Mouse (Mus musculus) frontal cortex, adult 2 months (tissue): ENCODE results near the gene Nrp1. TPM values are rescaled to one million over a fixed set of nuclear protein-coding genes. Genes with fewer than 3 reads are reported as not detected.

Source experiments
- DNase-seq, 2 experiments: peaks; one replicate each; pipeline ENCODE4 v3.0.0; 2022; ENCODE audit warnings: low spot score in 1 of 2; ENCODE audit errors: extremely low spot score in 1 of 2
- polyA plus RNA-seq: library from polyadenylated mRNA; depleted of rRNA; stranded (reverse); fragments of >200 nt; gene quantifications from 2 replicates; pipeline ENCODE4 v1.2.3, GENCODE M21; 2012

The Nrp1 gene
- polyA plus RNA-seq, 1 experiment = 15.3 TPM

DNA sequence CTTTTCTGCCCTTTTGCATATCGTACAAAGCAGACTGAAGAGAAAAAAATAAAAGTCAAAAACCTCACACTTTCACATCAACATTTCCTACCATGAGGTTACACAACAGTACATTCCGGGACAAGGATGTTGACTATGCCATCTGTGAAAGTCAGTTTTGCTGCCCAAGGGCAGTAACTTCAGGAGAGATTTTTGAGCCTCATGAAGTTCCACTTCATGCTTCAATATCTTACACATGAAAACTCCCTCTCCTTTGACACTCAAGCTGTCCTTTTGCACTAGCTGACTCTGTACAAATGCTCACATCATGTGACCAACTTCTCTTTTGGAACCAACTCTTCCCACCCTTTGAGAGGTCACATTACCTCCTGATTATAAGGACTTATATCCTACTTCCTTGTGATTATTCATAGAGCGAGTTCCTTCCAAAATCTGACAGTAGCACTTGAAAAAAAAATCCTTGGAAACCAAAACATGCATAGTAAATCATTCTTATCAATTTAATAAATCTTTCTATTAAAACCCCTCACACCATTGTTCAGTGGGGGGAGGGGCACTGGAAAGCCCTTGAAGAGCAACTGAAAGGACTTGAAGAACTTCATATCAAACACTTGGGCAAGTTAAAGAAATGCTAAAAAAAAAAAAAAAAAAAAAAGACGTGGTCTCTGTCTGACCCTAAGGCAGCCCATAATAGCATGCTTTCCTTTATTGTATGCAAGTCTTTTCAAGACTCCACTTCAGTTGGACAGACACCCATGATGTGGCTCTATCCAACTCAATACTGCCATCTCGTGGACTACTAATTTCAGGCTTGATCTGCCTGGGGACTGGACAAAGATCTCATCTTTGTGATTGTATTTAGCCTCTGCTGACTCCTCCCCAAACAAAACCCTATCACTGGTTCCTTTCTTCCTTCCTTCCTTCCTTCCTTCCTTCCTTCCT is 133.0 kb downstream of the Nrp1 start:
- DNase-seq = peak; percentile 54 to 93

GRCm38 (mm10) chr8:128493801-128494200 is 135.4 kb downstream of the Nrp1 start:
- no peak for DNase-seq

DNA sequence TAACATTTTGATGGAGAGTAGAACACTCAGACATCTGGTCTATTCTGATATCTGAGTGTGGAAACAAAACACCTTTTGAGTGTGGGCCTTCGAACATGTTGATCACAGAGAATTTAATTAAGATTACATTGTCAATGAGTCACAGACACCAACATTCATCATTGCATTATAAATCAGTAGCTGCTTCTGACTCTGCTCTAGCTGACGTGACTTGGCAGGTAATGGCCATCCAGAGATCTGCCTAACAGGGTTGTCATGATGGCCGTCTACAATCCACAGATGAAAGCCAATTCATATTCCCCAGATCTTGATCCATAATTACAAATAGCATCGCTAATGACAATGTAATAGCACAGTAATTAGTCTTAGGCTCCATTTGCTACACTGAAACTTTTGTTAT is 140.4 kb downstream of the Nrp1 start:
- DNase-seq = no peak

DNA sequence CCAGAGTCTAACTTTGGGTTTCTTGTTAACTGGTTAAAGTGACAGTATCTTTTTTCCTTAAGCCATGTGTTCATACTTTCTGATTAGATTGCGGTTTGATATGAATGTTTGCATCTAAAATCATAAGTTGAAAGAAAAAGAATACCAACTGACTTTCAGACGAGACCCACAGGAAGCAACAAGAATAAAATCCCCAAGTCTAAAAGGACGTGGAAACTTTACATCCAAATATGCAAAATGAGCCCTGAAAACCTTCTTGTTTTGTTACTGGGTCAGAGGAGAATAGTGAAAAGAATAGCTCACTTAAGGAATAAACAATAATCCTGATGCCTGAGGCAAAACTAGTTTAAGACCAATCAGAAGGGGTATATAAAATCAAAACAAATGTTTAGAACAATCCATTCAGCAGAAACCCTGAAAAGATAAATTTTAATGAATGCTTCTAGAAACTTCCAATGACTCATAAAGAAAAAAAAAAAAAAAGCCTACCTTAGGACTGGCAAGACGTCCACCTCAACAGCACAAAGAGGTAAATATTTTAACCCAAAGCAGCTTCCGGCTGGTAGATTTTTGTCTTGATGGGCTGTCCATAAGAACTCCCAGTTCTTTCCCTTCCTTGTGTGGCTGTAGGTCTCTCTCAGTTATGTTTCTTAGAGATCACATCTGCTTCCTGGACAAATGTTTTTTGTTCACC is 145.9 kb downstream of the Nrp1 start:
- no peak for DNase-seq

GRCm38 (mm10) chr8:128505866-128506265 is 147.5 kb downstream of the Nrp1 start:
- DNase-seq = no peak

GRCm38 (mm10) chr8:128508723-128509122 is 150.3 kb downstream of the Nrp1 start:
- peak; percentile 18 to 55 for DNase-seq

DNA sequence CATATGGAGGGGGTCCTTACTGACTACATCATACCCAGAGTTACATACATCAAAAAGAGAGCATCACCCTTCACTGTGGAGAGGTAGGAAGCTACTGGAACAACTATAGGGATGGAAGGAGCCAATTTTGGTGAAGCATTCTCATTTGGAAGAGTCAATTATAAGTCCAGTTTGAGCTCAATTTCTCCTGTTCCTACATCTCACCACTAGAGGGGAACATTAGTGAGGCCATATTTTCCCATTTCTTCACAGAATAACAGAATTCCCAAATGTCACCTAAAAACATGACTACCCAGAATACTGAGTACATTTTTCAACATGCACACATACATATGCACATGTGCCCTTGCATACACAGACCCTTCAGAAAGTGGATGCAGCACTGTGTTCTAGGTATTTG is 152.6 kb downstream of the Nrp1 start:
- DNase-seq = no peak

- no peak for DNase-seq
Measured at GRCm38 (mm10) chr8:128511732-128512131, 153.3 kb downstream of the Nrp1 start.

GRCm38 (mm10) chr8:128516846-128517446 is 158.5 kb downstream of the Nrp1 start:
- no peak for DNase-seq

DNA sequence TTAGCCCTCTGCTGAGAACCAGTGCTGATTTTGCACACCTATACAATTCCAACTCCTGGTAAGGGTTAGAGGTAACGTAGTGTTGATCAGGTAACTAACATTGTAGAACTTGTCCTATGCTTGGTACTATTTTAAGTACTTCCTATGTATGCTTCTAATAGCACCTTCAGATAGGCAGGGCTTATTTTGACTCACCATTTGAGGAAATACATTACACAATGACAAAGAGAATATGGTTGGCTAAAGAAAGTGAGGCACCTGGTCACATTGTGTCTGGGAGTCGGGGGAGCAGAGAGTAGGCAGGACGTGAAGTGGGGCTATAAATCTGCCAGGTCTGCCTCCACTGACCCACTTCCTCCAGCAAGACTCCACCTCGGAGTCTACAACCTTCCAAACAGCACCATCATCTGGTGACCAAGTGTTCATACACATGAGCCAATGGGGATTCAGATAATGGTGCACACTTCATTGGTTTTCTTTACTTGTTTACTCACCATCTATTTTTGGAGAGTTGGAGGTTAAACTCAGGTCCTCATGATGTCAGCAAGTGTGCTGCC is 159.2 kb downstream of the Nrp1 start:
- DNase-seq = no peak

DNA sequence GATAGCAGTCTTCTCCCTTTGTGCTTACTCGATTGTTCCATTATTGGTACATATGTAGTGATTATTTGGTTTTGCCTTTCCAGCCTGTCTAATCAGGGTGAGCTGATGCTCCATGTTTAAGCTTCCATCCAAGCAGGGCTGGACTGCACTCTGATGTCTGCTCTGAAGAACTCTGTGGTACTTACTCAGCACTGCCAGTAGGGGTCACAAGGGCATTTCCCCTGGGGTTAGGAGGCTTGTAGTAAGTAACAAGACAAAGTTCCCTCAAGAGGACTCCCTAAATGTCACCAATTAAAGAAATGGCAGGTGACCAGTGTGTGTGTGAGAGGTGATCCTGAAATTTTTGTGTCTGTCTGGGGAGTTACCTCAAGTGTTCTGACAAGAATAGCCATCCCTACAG is 161.0 kb downstream of the Nrp1 start:
- DNase-seq = no peak

DNA sequence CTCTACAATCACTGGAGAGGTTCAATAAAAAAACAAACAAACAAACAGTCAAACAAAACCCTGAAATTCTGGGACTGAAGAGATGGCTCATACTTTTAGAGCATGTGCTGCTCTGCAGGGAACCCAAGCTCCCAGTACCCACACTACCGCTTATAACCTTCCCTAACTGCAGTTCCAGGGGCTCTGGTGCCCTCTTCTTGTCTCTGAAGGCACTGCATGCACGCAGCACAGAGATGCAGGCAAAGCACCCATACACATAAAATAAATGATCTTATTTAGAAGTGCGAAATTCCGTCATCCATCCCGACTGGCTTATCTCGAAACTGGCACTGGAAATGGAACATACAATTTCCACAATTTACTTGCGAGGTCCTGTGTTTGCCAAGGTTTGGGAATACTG is 165.4 kb downstream of the Nrp1 start:
- no peak for DNase-seq

- no peak for DNase-seq
Measured at GRCm38 (mm10) chr8:128525912-128526311, 167.5 kb downstream of the Nrp1 start.

DNA sequence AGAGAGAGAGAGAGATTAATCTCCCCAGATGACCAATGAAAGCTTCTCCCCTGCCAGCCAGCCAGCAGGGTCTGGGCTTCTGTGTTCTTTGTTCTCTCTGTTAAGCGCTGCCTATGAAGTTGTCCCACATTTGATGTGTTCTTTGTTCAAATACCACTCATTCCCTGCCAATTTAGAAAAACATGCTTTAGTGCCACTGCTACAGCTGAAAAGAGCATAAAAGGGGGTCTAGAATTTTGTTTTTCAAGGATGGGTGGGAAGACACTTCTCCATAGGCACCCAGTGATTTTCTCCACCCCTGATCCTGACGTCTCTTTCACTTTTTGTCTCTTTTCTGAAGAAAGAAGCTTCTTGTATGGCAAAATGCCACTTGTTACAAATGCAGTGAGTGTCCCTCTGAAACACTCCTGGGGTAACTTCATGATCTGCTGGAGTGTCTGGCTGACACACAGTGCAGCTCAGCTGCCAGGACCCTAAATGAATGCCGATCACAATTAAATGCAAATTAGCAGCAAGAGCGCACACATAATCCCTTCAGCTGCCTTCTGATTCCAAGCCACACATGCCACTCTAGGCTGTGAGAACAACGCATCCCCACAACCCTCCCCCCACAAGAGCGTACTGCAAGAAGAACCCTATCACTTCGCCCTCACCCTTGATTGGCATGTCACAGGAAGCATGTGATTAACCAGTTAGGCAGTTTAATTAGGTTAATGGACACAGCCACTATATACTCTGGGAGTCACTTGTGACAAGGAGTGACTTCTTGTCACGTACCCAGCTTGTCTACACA is 170.4 kb downstream of the Nrp1 start:
- no peak for DNase-seq

GRCm38 (mm10) chr8:128534442-128534871 is 176.1 kb downstream of the Nrp1 start:
- DNase-seq = peak in 1 of 2 experiments; percentile 3

DNA sequence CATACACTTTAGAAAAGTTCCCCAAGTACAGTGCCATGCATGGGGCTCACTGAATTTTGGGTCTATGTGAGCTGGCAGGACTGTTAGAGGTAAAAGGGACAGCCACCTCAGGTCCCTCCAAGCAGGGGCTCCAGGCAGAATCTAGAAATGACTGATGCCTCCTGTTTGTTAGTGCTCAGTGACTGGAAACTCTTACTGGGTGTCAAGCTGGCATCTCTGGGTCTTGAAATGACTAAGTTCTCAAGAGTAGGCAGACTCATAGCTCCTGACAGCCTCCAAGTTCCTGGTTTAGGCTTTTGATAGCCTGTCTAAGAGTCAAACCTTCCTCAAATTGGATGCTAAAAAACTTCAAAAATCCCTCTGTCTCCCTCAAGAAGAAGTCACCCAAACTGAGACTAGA is 177.3 kb downstream of the Nrp1 start:
- no peak for DNase-seq

DNA sequence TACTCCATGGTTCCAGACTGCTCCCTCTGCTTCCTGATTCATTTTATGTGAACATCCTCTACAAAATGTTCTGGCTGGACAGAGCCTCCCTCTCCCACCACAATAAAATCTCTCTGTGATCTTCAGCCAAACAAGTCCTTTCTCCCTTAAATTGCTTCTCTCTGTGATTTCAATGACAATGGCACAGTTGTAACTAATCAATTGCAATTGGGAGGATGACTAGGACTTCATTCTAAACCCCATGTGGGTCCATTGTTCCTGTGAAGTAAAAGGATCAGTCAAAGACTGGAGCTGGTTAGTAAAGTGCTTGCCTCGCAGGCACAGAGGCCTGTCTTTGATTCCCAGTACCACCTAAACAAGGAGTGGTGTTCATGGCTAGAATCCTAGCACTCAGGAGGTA is 180.0 kb downstream of the Nrp1 start:
- DNase-seq = no peak

DNA sequence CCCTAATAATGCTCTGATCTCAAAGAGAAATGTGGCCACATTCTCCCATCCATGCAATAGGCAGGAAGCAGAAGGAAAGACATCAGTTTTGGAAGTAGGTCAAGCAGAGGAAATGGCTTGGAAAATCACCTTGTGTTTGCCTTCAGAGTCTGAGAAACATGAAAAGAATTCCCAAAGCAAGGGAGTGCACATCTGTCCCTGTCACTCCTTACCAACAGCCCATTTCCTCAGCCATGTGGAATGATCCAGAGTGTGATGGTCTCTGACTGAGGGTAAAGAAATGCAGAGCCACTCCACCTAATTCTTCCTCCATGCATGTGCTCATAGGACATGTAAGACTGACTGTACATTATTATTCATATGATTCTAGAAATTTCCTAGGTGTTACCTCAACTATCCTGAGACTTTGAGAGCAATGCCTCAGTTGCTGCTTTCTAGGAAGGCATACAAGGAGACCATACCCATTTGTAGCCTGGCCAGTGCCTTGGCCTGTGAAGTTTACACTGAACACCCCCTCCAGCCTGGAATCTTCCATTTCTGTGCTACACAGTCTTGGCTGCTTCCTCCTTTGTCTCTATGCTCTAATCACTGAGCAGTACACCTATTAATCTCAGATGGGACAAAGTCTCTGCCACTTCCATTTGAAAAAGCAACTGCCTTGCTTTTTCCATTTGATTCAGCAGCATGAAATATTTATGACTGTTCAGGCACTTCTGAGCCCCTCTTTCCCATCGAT is 183.1 kb downstream of the Nrp1 start:
- no peak for DNase-seq

- no peak for DNase-seq
Measured at GRCm38 (mm10) chr8:128544128-128544846, 185.9 kb downstream of the Nrp1 start.
